Mouse (Mus musculus) gastrocnemius, adult 8-10 months (tissue): Measurements from ENCODE around the gene Ifitm3. TPM values are rescaled to one million over a fixed set of nuclear protein-coding genes. Genes with fewer than 3 reads are reported as not detected.
"Not testable (repeated sequence)": the region's sequence is repeated elsewhere in the genome, so short reads cannot be mapped to it uniquely, and the experiment has no call there.

Experiments used
- DNase-seq, 2 experiments: peaks; one replicate each; pipeline ENCODE4 v3.0.0; 2022; ENCODE audit warnings: low spot score in 2 of 2
- total RNA-seq, 4 experiments: library from RNA; stranded (reverse); gene quantifications; 2 replicates each; pipeline ENCODE4 v1.2.4; 2022

Ifitm3 gene
- total RNA-seq, 4 experiments from 2014 or later: 20.8 to 38.8 (median 27.1) TPM

DNA sequence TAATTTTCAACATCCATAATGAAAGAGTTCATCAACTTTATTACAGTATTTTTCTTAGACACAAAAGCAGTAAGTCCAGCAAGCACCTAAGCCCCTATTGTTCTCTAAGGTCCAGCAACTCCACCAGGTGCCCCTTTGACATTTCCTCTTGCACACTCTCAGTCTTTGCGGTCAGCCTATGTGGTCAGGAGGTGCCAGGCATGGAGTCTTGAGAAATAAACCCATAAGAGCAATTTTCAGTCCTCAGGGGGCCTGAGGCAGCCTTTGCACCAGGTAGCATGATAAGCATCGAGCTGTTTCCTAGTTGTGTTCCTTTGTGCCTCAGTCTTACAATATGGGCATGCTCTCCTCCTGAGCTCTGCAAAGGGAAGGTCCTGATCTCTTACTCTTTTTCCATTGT lies 26.1 kb upstream of the Ifitm3 start:
- DNase-seq: not testable (repeated sequence)

DNA sequence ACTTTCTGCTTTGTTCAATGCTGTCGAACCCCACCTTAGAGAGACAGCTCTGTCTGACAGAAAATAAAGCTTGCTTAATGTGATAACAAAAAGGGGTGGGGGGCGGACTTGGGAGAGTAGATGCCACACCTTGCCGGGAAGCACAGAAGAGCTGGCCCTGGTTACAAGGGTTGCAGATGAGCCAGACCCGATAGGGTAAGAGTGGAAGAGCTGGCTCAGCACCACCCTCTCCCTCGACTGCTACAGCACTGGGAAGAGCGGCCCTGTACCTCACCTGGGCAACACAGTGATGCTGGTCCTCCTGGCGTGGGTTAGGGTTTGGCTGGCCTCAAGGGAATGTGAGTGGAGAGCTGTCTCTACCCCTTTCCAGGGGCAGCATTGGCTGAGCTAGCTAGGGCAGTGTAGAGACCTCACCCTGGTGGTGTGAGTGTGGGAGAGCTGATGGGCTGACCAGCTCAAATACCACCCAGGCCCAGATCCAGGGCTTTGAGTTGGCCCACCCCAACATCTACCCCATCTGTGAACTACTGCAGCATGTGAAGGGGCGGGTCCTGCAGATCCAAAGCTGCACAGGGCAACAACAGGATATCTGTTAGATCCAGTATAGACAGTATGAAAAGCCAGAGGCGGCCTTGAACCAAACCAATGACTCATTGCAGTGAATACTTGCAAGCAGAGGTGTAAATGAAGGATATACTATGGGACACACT lies 22.0 kb upstream of the Ifitm3 start:
- DNase-seq: no peak

DNA sequence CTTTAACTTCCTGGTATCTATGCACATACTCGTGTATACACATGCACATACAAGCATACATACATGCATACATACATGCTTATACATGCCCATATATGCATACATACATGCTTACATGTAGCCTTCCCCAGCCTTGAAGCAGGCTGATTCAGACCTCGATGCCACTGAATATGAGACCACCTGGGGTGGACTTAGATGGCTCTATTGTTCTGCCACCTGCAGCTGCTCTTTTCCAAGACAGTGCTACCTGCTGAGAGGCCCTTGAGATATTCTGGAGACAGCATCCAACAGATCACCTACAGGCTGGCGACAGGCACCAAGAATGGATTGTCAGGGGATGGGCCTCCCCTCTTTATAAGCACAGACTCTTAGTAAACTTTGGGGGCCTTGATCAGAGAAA lies 19.8 kb upstream of the Ifitm3 start:
- DNase-seq: no peak

DNA sequence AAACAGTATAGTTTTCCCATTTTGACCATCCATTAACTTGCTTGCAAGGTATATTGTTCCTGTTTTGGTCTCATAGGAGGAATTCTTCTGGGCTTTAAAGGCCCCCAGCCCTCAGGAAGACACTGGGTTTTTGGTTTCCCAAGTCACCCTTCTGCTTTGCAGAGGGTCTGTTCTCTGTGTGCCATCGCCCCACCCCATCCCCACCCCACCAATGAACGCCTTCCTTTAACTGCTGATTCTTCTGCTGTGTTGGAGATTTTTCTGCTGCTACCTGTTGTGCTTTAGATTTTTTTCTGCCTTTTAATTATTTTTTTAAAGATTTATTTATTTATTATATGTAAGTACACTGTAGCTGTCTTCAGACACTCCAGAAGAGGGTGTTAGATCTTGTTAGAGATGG lies 18.3 kb upstream of the Ifitm3 start, which contains the start of gene Gm17387:
Gene Gm17387 (plus strand): TSS at position 301 of the 400 bp plus-strand sequence.
- no peak for DNase-seq

DNA sequence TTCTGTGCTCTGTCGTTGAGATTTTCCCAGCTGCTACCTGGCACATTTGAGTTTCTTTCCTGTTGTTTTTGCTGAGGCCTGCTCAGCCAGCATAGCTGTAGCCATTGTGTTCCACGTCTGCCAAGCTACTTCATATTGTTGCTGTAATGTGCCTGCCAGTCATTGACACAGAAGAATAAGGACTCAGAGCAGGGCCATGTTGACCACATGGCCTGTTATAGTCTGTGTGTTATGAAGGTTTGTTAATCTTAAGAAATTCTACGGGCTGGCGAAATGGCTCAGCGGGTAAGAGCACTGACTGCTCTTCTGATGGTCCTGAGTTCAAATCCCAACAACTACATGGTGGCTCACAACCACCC lies 16.1 kb upstream of the Ifitm3 start:
- DNase-seq: no peak

DNA sequence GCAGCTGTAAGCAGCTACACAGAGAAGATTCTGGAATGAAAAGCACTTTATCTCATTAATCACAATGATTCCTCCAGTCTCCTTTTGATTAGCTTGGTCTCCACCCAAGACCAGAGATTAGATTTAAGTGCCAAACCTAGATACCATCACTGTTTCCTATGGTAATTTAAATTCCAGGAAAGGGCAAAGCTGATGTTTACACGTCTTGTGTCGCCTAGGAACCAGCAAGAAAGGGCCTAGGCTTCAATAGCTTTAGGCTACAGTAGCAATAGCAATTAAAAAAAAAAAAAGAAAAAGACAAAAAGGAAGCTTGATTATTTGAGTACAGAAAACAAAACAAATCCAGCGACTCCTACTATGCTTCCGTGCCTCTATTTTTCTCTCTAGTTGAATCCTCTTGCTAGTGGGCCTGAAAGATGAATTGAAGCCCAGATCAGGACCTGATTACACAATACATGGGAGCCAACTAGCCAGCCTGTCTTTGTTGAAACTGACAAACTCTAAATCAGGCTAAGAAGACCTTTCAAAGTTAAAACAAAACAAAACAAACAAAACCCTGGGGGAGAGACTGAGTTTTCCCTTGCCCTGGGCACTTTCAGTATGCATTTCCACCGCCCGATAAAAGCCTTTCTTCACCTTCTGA lies 15.6 kb upstream of the Ifitm3 start:
- no peak for DNase-seq

DNA sequence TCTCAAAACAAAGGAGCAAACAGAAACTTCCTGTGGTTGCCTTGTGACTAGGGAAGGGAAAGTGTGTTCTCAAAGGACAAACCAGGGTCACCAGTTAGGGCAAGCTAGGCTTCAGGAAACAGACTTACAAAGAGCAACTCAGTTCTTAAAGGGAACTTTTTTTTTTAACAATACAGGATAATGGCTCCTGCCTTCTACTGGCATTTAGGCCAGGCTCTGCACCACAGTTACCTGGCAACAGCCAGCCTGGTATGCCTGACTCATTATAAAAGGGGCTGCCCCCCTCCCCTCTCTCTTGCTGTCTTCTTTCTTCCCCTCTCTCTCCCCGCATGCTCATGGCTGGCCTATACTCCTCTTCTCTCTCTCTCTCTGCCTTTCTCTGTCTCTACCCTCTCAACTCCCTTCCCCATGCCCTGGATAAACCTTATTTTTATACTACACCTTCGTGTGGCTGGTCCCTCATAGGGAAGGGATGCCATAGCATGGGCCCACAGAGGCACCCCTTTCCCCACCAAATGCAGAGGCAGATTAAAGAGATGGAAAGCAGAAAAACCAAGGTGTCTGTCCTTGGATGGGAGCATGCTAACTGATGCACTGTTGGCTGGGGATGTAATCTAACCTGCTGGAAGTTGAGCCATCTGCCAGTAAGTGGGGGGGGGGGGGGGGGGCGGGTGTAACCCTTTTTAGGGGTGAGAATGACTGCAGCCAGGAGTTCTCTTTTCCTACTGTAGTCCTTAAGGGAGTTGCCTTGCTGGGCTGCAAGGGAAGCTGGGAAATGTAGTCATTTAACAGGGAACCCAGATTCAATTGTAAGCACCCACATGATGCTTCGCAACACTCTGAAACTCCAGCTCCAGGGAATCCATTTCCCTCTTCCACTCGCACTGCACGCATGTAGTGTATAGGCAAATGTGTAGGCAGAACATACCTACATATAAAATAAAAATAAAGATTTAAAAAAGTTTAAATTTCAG lies 14.6 kb upstream of the Ifitm3 start:
- no peak for DNase-seq

DNA sequence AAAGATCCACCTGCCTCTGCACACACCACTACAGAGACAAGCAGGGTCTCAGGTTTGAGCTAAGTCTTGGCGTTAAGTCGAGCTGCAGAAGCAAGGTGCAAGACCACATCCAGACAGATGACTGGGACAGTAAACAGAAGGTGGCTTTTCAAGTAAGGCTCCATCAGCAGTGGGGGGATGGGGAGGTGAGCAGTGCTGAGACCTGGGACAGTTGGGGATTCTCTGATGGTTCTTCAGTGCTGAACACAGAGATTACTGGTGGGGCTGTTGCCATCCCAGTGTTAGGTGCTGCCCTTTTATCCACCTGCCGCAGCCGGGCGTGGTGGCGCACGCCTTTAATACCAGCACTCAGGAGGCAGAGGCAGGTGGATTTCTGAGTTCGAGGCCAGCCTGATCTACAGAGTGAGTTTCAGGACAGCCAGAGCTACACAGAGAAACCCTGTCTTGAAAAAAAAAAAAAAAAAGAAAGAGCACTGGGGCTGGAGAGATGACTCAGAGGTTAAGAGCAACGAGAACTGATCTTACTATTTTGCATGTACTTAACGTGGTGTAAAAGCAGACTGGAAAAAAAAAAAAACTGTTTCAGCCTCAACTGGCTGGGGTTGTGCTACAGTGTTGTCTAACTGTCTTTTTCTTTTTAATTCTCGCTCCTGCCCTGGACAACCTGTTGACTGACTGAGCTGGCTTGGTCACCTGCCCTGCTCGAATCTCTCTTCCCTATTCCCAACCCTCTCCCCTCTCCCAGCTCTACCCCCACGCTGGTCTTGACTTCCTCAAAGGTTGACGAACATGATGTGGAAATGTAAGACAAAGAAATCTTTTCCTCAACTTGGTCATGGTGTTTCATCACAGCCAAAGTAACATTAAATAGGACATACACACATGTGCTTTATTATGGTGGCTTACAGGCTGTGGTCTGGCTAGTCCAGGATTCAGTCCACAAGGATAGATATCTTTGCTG lies 11.2 kb upstream of the Ifitm3 start:
- DNase-seq: no peak

DNA sequence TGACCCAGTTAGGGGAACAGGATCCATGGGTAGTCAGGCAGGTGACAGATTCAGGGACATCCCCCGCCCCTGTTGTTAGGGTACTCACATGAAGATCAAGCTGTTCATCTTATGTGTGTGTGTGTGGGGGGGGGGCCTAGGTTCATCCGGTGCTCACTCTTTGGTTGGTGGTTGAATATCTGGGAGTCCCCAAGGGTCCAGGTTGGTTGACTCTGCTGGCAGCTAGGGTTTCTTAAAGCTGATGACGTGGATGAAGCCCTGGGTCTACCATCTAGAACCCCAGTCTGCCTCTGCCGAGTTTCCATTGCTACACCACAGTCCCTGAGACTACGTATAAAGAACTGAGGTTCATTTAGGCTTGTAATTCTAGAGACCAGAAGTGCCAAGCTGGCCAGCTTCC lies 8.5 kb upstream of the Ifitm3 start:
- DNase-seq: no peak

DNA sequence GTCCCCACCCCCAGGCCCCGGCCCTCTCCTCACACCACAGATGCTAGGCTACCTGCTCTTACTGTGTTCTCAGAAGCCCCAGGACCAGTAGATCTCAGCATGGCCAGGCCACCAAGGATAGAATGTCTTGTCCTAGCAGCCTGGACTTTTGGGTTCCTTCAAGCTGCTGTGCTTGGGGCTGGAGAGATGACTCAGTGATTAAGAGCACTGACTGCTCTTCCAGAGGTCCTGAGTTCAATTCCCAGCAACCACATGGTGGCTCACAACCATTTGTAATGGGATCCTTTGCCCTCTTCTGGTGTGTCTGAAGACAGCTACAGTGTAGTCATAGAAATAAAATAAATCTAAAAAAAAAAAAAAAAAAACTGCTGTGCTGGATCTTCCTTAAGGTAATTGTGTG lies 7.3 kb upstream of the Ifitm3 start, which contains the start of gene Ifitm6:
Gene Ifitm6 (minus strand): TSS at position 101 of the 400 bp plus-strand sequence.
- DNase-seq: not testable (repeated sequence)

DNA sequence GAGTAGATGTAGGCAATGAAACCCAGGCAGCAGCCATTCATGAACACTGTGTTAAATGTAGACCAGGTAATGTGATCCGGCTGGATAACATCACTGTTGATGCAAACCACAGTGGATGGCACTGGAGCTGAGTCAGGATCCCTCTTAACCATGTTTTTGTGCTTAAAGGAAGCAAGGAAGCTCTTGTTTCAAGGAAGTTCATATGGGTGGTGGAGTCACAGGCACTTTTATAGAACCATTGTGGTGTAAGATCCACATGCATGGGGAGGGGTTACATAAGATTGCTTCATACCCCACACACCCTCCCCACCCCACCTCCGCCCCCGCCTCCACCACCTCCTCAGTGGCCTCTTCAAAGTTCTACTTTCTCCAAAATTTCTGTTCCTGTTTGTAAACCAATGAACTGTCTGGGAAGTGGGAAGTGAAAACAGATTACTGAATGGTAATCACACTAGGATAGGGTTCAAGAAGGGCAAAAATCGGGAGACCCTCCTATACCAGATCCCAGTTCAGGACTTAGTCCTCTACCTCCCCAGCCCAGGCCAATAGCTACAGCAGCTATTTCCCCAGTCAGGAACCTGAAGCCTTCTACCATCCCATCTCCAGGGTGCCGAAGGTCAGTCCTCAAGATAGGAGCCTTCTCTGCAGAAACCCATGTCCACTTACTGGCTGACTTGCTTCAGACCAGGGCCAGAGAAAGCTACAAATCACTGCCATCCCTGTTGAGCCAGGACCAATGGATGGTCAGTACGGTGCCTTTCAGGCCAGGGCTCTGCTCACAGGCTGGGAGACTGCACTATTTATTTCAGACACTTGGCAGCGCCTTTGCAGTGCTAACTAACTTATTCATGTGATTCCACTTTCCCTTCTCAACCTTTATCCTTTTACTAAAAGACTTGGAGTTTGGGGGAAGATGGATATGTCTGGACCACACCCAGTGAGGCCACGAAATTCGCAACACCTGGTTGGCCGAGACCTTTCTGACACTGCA lies 6.4 kb upstream of the Ifitm3 start:
- DNase-seq: no peak

DNA sequence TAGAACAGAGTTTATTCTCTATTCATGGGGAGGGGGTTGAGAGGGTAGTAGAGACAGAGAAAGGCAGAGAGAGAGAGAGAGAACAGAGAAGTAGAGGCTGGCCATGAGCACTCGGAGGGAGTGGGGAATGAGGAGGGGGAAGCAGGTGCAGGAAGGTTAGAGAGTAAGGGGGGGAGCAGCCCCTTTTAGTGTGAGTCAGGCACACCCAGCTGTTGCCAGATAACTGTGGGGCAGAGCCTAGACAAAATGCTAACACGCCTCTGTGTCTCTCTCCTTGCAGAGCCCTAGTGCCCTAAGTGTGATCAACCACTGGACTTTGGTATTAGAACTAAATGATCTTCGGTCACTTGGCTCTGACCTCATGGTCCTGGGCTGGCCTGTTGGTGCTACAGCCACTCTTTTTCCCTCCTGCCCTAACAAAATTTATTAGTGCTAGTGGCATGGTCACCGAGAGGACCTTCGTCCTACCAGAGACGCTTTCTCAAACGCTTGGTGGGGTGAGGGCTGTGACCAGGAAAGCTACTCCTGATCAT lies 734 bp upstream of the Ifitm3 start:
- DNase-seq: no peak

DNA sequence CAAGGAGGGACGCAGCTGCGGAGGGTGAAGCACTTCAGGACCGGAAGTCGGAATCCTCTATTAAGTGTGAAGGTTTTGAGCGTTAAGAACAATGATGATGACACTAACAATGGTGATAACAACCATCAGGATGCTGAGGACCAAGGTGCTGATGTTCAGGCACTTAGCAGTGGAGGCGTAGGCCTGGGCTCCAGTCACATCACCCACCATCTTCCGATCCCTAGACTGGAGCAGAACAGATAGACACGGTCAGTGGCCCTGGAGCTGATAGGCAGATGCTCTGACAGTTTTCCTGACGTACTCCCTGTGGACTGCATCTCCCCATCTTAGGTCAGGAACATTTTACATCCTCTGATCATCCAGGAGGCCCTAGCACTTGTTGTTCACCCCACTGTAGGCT lies 905 bp downstream of the Ifitm3 start:
- no peak for DNase-seq

DNA sequence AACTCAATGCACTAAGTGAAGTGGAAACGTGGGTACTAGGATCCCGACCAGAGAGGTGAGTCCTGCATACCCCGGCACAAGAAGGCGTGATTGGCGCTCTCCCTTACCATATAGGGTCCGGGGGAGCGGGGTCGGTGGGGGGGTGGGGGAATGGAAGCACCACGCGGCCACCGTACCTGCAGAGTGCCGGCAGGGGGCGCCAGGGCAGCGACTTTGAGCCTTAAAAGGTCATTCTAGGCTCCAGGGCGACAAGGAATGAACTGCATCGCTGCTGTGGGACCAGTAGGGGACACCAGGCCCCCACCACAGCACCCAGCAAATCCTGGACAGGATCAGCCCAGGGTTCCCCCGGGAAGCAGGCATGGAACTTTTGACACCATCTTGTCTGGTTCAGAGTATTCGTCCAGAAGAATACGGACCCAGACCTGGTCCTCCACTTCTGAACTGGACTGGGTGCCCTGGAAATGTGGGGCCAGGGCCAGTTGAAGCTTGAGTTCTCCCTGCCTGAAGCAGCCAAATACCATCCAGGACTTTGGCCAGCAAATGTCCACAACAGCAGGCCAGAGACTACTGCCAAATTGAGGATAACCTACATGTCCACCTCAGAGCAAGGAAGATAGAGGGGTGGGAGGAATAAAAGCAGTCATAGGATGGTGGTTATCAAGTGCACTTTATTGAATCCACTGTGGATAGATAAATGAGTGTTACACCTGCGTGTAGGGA lies 1.5 kb downstream of the Ifitm3 start:
- peak; percentile 71 to 78 for DNase-seq

DNA sequence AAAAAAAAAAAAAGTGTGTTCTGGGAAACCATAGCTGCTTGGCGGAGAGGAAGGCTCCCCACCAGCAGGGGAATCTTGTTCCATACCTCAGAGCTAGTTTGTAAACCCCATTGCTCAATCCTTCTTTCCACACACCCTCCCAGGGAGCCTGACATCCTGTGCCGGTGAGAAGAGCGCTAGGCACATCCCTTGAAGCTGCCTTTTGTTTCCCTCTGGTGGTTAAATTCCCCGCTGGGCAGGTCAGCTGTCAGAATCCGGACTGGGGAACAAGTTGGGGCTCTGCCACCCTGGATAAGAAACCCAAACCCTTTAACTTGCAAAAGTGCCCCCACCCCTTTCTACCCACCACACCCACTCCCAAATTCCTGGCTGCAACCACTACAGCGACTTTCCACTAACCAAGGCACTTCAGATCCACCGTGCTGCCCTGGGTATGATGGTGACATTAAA lies 2.2 kb downstream of the Ifitm3 start:
- DNase-seq: peak in 1 of 2 experiments; percentile 24

DNA sequence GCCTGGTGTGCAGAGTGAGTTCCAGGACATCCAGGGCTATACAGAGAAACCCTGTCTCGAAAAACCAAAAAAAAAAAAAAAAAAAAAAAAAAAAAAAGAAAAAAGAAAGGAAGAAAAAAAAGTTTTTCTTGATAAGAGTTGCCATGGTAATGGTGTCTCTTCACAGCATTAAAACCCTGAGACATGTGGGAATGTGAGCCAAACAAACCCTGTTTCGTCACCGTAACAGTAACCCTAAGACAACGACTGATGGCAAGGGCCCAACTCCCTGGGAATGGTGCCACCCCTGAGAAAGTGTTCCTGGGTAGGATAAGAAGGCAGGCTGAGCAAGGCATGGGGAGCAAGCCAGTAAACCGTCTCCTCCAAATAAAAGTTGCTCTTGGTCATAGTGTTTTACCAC lies 3.7 kb downstream of the Ifitm3 start:
- DNase-seq: no peak

DNA sequence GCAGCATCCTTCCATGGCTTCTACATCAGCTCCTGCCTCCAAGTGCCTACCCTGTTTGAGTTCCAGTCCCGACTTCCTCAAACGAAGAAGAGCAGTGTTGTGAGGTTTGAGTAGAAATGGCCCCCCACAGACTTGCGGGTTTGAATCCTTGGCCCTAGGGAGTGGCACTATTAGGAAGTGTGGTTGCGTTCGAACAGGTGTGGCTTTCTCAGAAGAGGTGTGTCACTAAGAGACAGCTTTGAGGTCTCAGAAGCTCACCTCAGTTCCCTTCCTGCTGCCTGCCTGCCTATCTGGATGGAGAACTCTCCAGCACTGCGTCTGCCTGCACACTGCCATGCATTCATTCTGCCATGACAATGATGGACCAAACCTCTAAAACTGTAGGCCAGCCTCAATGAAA lies 4.1 kb downstream of the Ifitm3 start:
- DNase-seq: no peak

DNA sequence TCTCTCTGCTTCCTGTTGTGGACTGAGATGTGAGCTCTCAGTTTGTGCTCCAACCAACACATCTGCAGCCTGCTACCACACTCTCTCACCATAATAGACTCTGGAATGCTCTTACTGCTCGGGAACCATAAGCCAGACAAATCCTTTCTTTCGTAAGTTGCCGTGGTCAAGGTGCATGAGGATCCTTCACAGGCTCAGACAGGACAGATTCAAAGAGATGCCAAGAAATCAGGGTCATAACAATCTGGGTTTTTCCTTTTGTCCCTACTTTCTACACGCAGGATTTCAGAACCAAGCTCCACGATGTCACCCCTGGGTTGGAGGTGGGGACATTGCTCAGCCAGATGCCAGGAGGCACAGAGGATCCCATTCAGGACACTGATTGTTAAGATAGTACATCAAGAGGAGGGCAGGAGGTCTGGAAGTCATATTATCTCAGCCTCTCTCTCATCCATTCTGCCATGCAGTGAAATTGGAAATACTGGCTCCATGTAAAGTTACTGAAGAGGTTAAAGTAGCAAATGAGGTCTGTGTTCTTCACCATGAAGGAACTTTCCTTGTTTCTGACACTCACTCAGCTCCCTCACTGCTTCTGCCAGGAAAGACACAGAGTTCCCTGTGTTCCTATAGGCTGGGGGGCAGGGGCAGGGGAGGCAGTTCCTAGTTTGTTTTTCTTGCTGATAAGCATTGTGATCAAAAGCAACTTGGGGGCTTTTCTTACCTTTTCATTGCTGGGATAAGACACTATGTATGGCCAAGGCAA lies 7.1 kb downstream of the Ifitm3 start:
- no peak for DNase-seq
